Mouse (Mus musculus) CH12.LX (cell line): ENCODE results near the gene Ccdc24. TPM values are rescaled to one million over a fixed set of nuclear protein-coding genes. Genes with fewer than 3 reads are reported as not detected.

Experiments used
- DNase-seq: peaks from one replicate; pipeline ENCODE4 v3.0.0-alpha.2; 2013; ENCODE audit errors: extremely low read depth
- H3K27ac ChIP-seq: 2 replicates; pipeline ENCODE4 v1.5.1; 2012; ENCODE audit warnings: low read depth, mild to moderate bottlenecking, control low read depth, moderate library complexity; ENCODE audit not compliant: insufficient read depth
- H3K27me3 ChIP-seq: replicated peaks from 2 replicates; pipeline ENCODE3; 2012; ENCODE audit warnings: inconsistent platforms
- H3K36me3 ChIP-seq, 2 experiments: replicated peaks in 1 of 2; 2 replicates each; pipeline versions ENCODE3 to v1.6.1; 2012; ENCODE audit warnings: inconsistent platforms in 1 of 2, low read length in 1 of 2, mild to moderate bottlenecking in 1 of 2, mixed read lengths in 1 of 2, moderate library complexity in 1 of 2; ENCODE audit not compliant: control insufficient read depth in 1 of 2, insufficient read depth in 1 of 2
- H3K4me1 ChIP-seq, 2 experiments: 2 replicates each; pipeline ENCODE4 v1.6.1; 2012; ENCODE audit warnings: inconsistent platforms in 1 of 2, moderate library complexity in 1 of 2; ENCODE audit not compliant: insufficient read depth in 2 of 2, control insufficient read depth in 1 of 2
- H3K4me2 ChIP-seq: 2 replicates; pipeline ENCODE4 v1.6.1; 2012; ENCODE audit warnings: low read depth, mild to moderate bottlenecking, control low read depth; ENCODE audit not compliant: poor library complexity, insufficient read depth, severe bottlenecking
- H3K4me3 ChIP-seq, 3 experiments: fragments of 150-350 bp in 1 of 3; sonication (generic) in 1 of 3; replicated peaks in 1 of 3; 2 replicates each; pipeline versions ENCODE3 to v1.5.1; 2011 to 2012; ENCODE audit warnings: low read depth in 2 of 3, low read length in 2 of 3, mild to moderate bottlenecking in 2 of 3, moderate library complexity in 2 of 3, control low read depth in 1 of 3, improper control_type of control experiment in 1 of 3, inconsistent platforms in 1 of 3, mixed read lengths in 1 of 3; ENCODE audit not compliant: poor library complexity in 1 of 3
- H3K79me2 ChIP-seq: replicated peaks from 2 replicates; pipeline ENCODE4 v1.6.1; 2012; ENCODE audit warnings: mild to moderate bottlenecking, moderate library complexity; ENCODE audit not compliant: control insufficient read depth, poor library complexity, insufficient read depth, severe bottlenecking; ENCODE audit errors: extremely low read depth
- H3K9ac ChIP-seq: 2 replicates; pipeline ENCODE4 v1.6.1; 2012; ENCODE audit warnings: low read depth, mild to moderate bottlenecking, control low read depth, moderate library complexity; ENCODE audit not compliant: insufficient read depth
- H3K9me3 ChIP-seq: replicated peaks from 2 replicates; pipeline ENCODE3; 2012; ENCODE audit warnings: low read length, inconsistent platforms, mixed read lengths
- BHLHE40 ChIP-seq: IDR thresholded peaks from 2 replicates; pipeline ENCODE4 v1.6.1; 2011; ENCODE audit warnings: mild to moderate bottlenecking, low read depth, low read length, improper control_type of control experiment
- CHD1 ChIP-seq: IDR thresholded peaks from 2 replicates; pipeline ENCODE4 v1.6.1; 2012; ENCODE audit warnings: low read depth, low read length, improper control_type of control experiment, inconsistent platforms
- ELF1 ChIP-seq: IDR thresholded peaks from 2 replicates; pipeline ENCODE4 v1.6.1; 2014; ENCODE audit warnings: low read depth, mild to moderate bottlenecking, inconsistent platforms, low read length, improper control_type of control experiment
- ETS1 ChIP-seq: conservative IDR thresholded peaks from 2 replicates; pipeline ENCODE4 v1.6.1; 2012; ENCODE audit warnings: low read depth, mild to moderate bottlenecking, inconsistent platforms, low read length, improper control_type of control experiment, moderate library complexity
- HCFC1 ChIP-seq: IDR thresholded peaks from 2 replicates; pipeline ENCODE4 v1.6.1; 2012; ENCODE audit warnings: low read depth, mild to moderate bottlenecking, inconsistent platforms, low read length, improper control_type of control experiment
- IRF4 ChIP-seq: IDR thresholded peaks from 2 replicates; pipeline ENCODE4 v1.6.1; 2014; ENCODE audit warnings: low read depth, mild to moderate bottlenecking, inconsistent platforms, low read length, improper control_type of control experiment
- JUN ChIP-seq: IDR thresholded peaks from 2 replicates; pipeline ENCODE4 v1.6.1; 2011; ENCODE audit warnings: low read depth, mild to moderate bottlenecking, low read length, improper control_type of control experiment, moderate library complexity; ENCODE audit not compliant: insufficient read depth
- JUND ChIP-seq: conservative IDR thresholded peaks from 2 replicates; pipeline ENCODE4 v1.6.1; 2011; ENCODE audit warnings: low read depth, low read length, improper control_type of control experiment
- MAFK ChIP-seq: IDR thresholded peaks from 2 replicates; pipeline ENCODE4 v1.6.1; 2011; ENCODE audit warnings: low read length, improper control_type of control experiment; ENCODE audit not compliant: insufficient replicate concordance
- MAX ChIP-seq: IDR thresholded peaks from 2 replicates; pipeline ENCODE4 v1.6.1; 2011; ENCODE audit warnings: low read length, improper control_type of control experiment
- MAZ ChIP-seq: IDR thresholded peaks from 2 replicates; pipeline ENCODE4 v1.6.1; 2012; ENCODE audit warnings: low read depth, mild to moderate bottlenecking, inconsistent platforms, low read length, improper control_type of control experiment, moderate library complexity
- MXI1 ChIP-seq: IDR thresholded peaks from 2 replicates; pipeline ENCODE4 v1.6.1; 2011; ENCODE audit warnings: mild to moderate bottlenecking, low read depth, low read length, improper control_type of control experiment
- MYC ChIP-seq: IDR thresholded peaks from 2 replicates; pipeline ENCODE4 v1.6.1; 2011; ENCODE audit warnings: low read depth, mild to moderate bottlenecking, improper control_type of control experiment, low read length
- POLR2A ChIP-seq: IDR thresholded peaks from 2 replicates; pipeline ENCODE4 v1.6.1; 2011; ENCODE audit warnings: low read depth, mild to moderate bottlenecking, improper control_type of control experiment, low read length
- SIN3A ChIP-seq: IDR thresholded peaks from 2 replicates; pipeline ENCODE4 v1.6.1; 2012; ENCODE audit warnings: low read length, improper control_type of control experiment, inconsistent platforms
- TBP ChIP-seq: conservative IDR thresholded peaks from 2 replicates; pipeline ENCODE4 v1.6.1; 2011; ENCODE audit warnings: low read depth, low read length, improper control_type of control experiment
- TCF12 ChIP-seq: IDR thresholded peaks from 2 replicates; pipeline ENCODE4 v1.6.1; 2014; ENCODE audit warnings: low read depth, mild to moderate bottlenecking, inconsistent platforms, low read length, improper control_type of control experiment
- USF1 ChIP-seq: IDR thresholded peaks from 2 replicates; pipeline ENCODE4 v1.6.1; 2014; ENCODE audit warnings: low read depth, mild to moderate bottlenecking, inconsistent platforms, low read length, improper control_type of control experiment
- USF2 ChIP-seq: conservative IDR thresholded peaks from 2 replicates; pipeline ENCODE4 v1.6.1; 2011; ENCODE audit warnings: low read depth, low read length, improper control_type of control experiment
- ZMIZ1 ChIP-seq: IDR thresholded peaks from 2 replicates; pipeline ENCODE4 v1.6.1; 2012; ENCODE audit warnings: low read depth, mild to moderate bottlenecking, inconsistent platforms, low read length, improper control_type of control experiment
- dilution Hi-C: fragments of 300-500 bp; cut with MboI; formaldehyde crosslinking; loops from 2 replicates; pipeline ENCODE4 v1.14.3; 2020; ENCODE audit warnings: low sequenced_read_pairs; ENCODE audit not compliant: extremely low pct_unique_long_range_greater_than_20kb, extremely low pct_ligation_motif_present
- in situ Hi-C: fragments of 300-500 bp; cut with MboI; formaldehyde crosslinking; loops from 3 replicates; pipeline ENCODE4 v1.14.3; 2019; ENCODE audit warnings: low sequenced_read_pairs, low pct_ligation_motif_present, low pct_unique_long_range_greater_than_20kb, mixed read lengths
- polyA plus RNA-seq: library from polyadenylated mRNA; unstranded; fragments of >175 nt; gene quantifications from 2 replicates; pipeline ENCODE4 v1.2.1, GENCODE M21; 2012; ENCODE audit warnings: low read depth; ENCODE audit not compliant: insufficient read length
- total RNA-seq, 2 experiments: library from RNA; depleted of rRNA; stranded (reverse); fragments of 300-350 nt in 1 of 2; fragments of >200 nt in 1 of 2; gene quantifications; 2 replicates each; pipeline ENCODE4 v1.2.3; 2012 to 2014

The Ccdc24 gene
- total and polyA plus RNA-seq, 3 experiments, result 0.81 to 0.93 TPM; not detected in 1

DNA sequence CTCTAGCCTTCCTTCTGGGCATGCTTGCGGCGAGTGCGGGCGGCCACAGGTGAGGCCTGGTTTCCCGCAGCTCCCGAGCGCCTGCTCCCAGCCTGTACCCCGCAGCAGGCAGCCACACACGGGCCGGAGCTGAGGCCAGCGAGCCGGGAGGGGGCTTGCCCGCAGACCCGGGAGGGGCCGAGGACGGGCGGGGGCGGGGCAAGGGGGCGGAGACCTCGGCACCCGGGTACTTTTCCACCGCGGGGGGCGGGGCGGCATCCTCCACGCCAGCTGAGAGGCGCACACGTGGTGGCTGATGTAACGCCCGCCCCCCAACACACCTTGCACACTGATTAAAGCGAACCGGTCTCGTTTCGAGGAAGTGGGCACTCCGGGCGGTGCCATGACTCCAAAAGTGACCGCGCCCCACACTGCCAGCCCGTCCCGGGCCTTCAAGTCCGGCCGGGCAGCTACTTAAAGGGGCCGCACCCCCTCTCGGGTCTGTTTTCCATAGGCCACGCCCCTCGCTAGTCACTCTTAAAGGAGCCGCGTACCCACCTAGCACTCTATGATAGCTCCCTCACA lies 36.1 kb downstream of the Ccdc24 start:
- peak overlapping the region; percentile 41; the same call in 1 of the 2 replicates for H3K27ac ChIP-seq
- H3K4me3 ChIP-seq, result peak overlapping the region; percentile 59 to 87 (median 82)
- H3K4me1 ChIP-seq, result peaks cover 3 to 39% of the 10 kb centered on the region in 2 experiments; a peak in 3 of 4 replicates
- H3K9me3 ChIP-seq, result no peaks in the 10 kb centered on the region
- TF ChIP-seq POLR2A (peak; percentile 26; the same call in 1 of the 2 replicates), ETS1 (peak; percentile 53; the same call in 1 of the 2 replicates), MAX (peak; percentile 92), HCFC1 (peak; percentile 51; the same call in 1 of the 2 replicates), ELF1 (peak; percentile 49; the same call in 1 of the 2 replicates), JUN (no peak), SIN3A (peak; percentile 99), USF2 (no peak), MAZ (peak; percentile 33; the same call in 1 of the 2 replicates), JUND (no peak), CHD1 (no peak), IRF4 (peak; percentile 43; the same call in 1 of the 2 replicates), MAFK (no peak), ZMIZ1 (0 out of 2 replicates have a peak, but pooled peaks have one; percentile 32), TCF12 (peak; percentile 25; the same call in 1 of the 2 replicates), BHLHE40 (peak; percentile 77), TBP (0 out of 2 replicates have a peak, but pooled peaks have one; percentile 55), USF1 (peak; percentile 49), MXI1 (peak; percentile 99), MYC (peak; percentile 91)
- peaks cover 0 to 32% of the 10 kb centered on the region in 2 experiments for H3K36me3 ChIP-seq
- DNase-seq, result peak; percentile 87
- in situ Hi-C loops (loop anchor here (25.0 kb wide), 1 partner anchor 251 kb away; no protein-coding TSS in a partner anchor), dilution Hi-C loops (no loop called here)
- H3K27me3 ChIP-seq, result peaks cover 11% of the 10 kb centered on the region
- H3K4me2 ChIP-seq, result peak overlapping the region; percentile 41; the same call in 1 of the 2 replicates
- peak overlapping the region; percentile 95 for H3K9ac ChIP-seq
- H3K79me2 ChIP-seq, result no peaks in the 10 kb centered on the region
